In the genomic region with DNA sequence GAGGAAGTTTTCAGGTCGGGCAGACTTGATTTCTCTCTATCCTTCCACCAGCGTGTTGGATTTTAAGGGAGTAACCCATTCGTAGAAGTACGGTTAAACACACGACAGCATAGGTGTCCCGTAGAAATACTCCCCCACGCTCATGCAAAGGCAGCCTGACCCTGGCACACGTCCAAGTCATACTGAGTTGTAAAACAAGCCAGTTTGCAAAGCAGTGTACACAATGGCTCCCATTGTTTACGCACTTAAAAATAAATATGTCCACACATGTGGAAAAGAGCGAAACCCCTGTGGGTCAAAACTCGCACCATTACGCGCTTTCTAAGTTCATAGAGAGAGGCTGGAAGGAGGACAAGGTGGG, we compare ENCODE assay signal across 10 mouse cellular contexts. TPM values are rescaled to one million over a fixed set of nuclear protein-coding genes. Genes with fewer than 3 reads are reported as not detected.
DNase-seq lines count a peak whose midpoint lies in the region; ATAC-seq and TF ChIP-seq lines count a peak whose summit lies in the region.
"Had no signal": no experiment of that assay in that cellular context is flagged by ENCODE, and none has a peak within 500 bp of the region (broad histone marks: within the 10 kb centered on the region; RNA-seq: fewer than 3 reads in every experiment).

No protein-coding gene starts in this region.

- no peak for TF ChIP-seq CTCF in heart, adult 2 months (IDR thresholded peaks at IDR 0.05)
- no peak for TF ChIP-seq CTCF in liver, adult 2 months (IDR thresholded peaks at IDR 0.05; ENCODE audit: low read depth, low read length)
- no peak for TF ChIP-seq CTCF in stomach, postnatal 0 days (IDR thresholded peaks at IDR 0.05; ENCODE audit: low read depth)

- H3K27ac ChIP-seq in heart, adult 2 months = peak overlapping the region; percentile 26; the same call in 1 of the 2 replicates
- peak overlapping the region; percentile 61 for H3K27ac ChIP-seq in liver, adult 2 months (replicated peaks; ENCODE audit: insufficient read depth, low read depth, low read length)
- H3K27ac ChIP-seq in stomach, postnatal 0 days (replicated peaks) = peak overlapping the region; percentile 67; the same call in 1 of the 2 replicates

- WGBS in heart, adult 2 months = 40% methylated on average over 13 of the region's 13 CpGs
- 22% methylated on average over 13 of the region's 13 CpGs for WGBS in liver, adult 2 months
- WGBS in stomach, postnatal 0 days = 22% methylated on average over 13 of the region's 13 CpGs

- H3K36me3 ChIP-seq in heart, adult 2 months (ENCODE audit: control insufficient read depth, insufficient read depth, low read length) = no peaks in the 10 kb centered on the region
- no peaks in the 10 kb centered on the region for H3K36me3 ChIP-seq in liver, adult 2 months (ENCODE audit: control insufficient read depth, insufficient read depth, low read length)
- no peaks in the 10 kb centered on the region for H3K36me3 ChIP-seq in stomach, postnatal 0 days (ENCODE audit: control insufficient read depth, insufficient read depth, low read length)

- H3K9ac ChIP-seq in heart, adult 2 months (ENCODE audit: low read depth, low read length) = peak overlapping the region; percentile 7; the same call in 1 of the 2 replicates
- peak overlapping the region; percentile 19; the same call in 1 of the 2 replicates for H3K9ac ChIP-seq in liver, adult 2 months (ENCODE audit: low read depth, low read length)
- 0 out of 2 replicates have a peak overlapping the region, but pooled peaks have one; percentile 18 for H3K9ac ChIP-seq in stomach, postnatal 0 days (ENCODE audit: low read length)

- no peaks in the 10 kb centered on the region for H3K79me2 ChIP-seq in heart, adult 2 months (replicated peaks; ENCODE audit: control insufficient read depth, insufficient read depth, low read length)
- no peaks in the 10 kb centered on the region for H3K79me2 ChIP-seq in liver, adult 2 months (ENCODE audit: control insufficient read depth, insufficient read depth, low read length)

- peak; percentile 82; the same call in 1 of the 2 replicates for ATAC-seq in stomach, postnatal 0 days (ENCODE audit: low FRiP score, low TSS enrichment)

- no peak for TF ChIP-seq EP300 in heart, adult 2 months (IDR thresholded peaks at IDR 0.05; ENCODE audit: insufficient read depth, low read depth, low read length)
- TF ChIP-seq EP300 in stomach, postnatal 0 days (optimal IDR thresholded peaks at IDR 0.05) = no peak

- TF ChIP-seq POLR2A in heart, adult 2 months (IDR thresholded peaks at IDR 0.05; ENCODE audit: insufficient read depth, low read depth, low read length) = no peak
- no peak for TF ChIP-seq POLR2A in liver, adult 2 months (IDR thresholded peaks at IDR 0.05; ENCODE audit: extremely low read depth, insufficient read depth, low read length)

- H3K27me3 ChIP-seq in heart, adult 2 months (ENCODE audit: control insufficient read depth, insufficient read depth, low read length) = no peaks in the 10 kb centered on the region
- no peaks in the 10 kb centered on the region for H3K27me3 ChIP-seq in liver, adult 2 months (ENCODE audit: control insufficient read depth, insufficient read depth, low read length)
- H3K27me3 ChIP-seq in stomach, postnatal 0 days (ENCODE audit: control insufficient read depth, insufficient read depth, low read length) = no peaks in the 10 kb centered on the region

- H3K4me3 ChIP-seq in heart, adult 2 months = peak overlapping the region; percentile 26
- H3K4me3 ChIP-seq in liver, adult 2 months (ENCODE audit: insufficient read depth, low read depth, low read length) = no peak overlapping the region
- H3K4me3 ChIP-seq in stomach, postnatal 0 days (ENCODE audit: low read depth, low read length) = no peak overlapping the region

- no peak for DNase-seq in heart, adult 2 months
- DNase-seq in heart, postnatal 36 days = no peak
- peak; percentile 68 for DNase-seq in testis, postnatal 10 days (ENCODE audit: low spot score)
- DNase-seq in testis, postnatal 14 days (ENCODE audit: low spot score) = no peak
- DNase-seq in liver, adult 2 months (ENCODE audit: extremely low read depth, low read depth, low spot score) = peak; percentile 71
- DNase-seq in stomach, postnatal 0 days (ENCODE audit: low spot score) = peak; percentile 86
- no peak for DNase-seq in adrenal gland, postnatal 14 days
- no peak for DNase-seq in right cerebral cortex, postnatal 10 days (ENCODE audit: low spot score in 2 of 2)
- DNase-seq: B cell, adult 2 months had no signal

- H3K4me1 ChIP-seq in heart, adult 2 months (ENCODE audit: control insufficient read depth, insufficient read depth, low read length) = no peaks in the 10 kb centered on the region; the same call in 1 of the 2 replicates
- H3K4me1 ChIP-seq in liver, adult 2 months (ENCODE audit: control insufficient read depth, insufficient read depth, low read length) = peaks cover 2% of the 10 kb centered on the region; the same call in 1 of the 2 replicates
- peaks cover 4% of the 10 kb centered on the region; the same call in 1 of the 2 replicates for H3K4me1 ChIP-seq in stomach, postnatal 0 days (replicated peaks; ENCODE audit: control insufficient read depth, insufficient read depth)

- intact Hi-C loops in heart, adult 2 months (cut with DNase I) = no loop called here
- intact Hi-C loops in heart, postnatal 36 days (cut with DNase I) = no loop called here

- no peaks in the 10 kb centered on the region for H3K9me3 ChIP-seq in stomach, postnatal 0 days (ENCODE audit: control insufficient read depth, low read length)

- peak overlapping the region; percentile 51 for H3K4me2 ChIP-seq in stomach, postnatal 0 days (replicated peaks; ENCODE audit: low read depth)

RNA-seq across cellular contexts. Expression of a gene that starts 24.3 kb away (rescaled TPM):
- total RNA-seq in heart, adult 2 months (2021) = 100 to 1,000 TPM; 234 to 265 TPM
- 148 and 201 TPM in 2 replicates for polyA plus RNA-seq in heart, adult 2 months (2012; rRNA removed)
- 100 to 1,000 TPM; 247 to 253 TPM for total RNA-seq in heart, postnatal 36 days (2021)
- total RNA-seq in liver, adult 2 months (2014; rRNA removed) = 281 and 324 TPM in 2 replicates
- 148 and 191 TPM in 2 replicates for polyA plus RNA-seq in liver, adult 2 months (2012; rRNA removed)
- 253 and 262 TPM in 2 replicates for polyA plus RNA-seq in stomach, postnatal 0 days (2015; fragmentation: Nextera tagmentation; extraction: Ambion mirVana)
- 251 and 259 TPM in 2 replicates for total RNA-seq in adrenal gland, postnatal 14 days (2021)

RNA-seq across cellular contexts. Expression of a gene that starts 24.4 kb away (rescaled TPM):
- under 1 TPM; 0.14 to 0.18 TPM for total RNA-seq in heart, adult 2 months (2021)
- 0.09 and 0.12 TPM in 2 replicates for polyA plus RNA-seq in heart, adult 2 months (2012; rRNA removed)
- total RNA-seq in heart, postnatal 36 days (2021) = under 1 TPM in 1 of 2 experiments, not detected in 1; 0.25 TPM
- 0.07 and 0.09 TPM in 2 replicates for total RNA-seq in liver, adult 2 months (2014; rRNA removed)
- 0.05 and 0.15 TPM in 2 replicates for polyA plus RNA-seq in liver, adult 2 months (2012; rRNA removed)
- polyA plus RNA-seq in stomach, postnatal 0 days (2015; fragmentation: Nextera tagmentation; extraction: Ambion mirVana) = 0.22 and 0.23 TPM in 2 replicates
- 0.15 and 0.60 TPM in 2 replicates for total RNA-seq in adrenal gland, postnatal 14 days (2021)
- total RNA-seq: granulocyte monocyte progenitor cell, adult 5-6 weeks had no signal

RNA-seq across cellular contexts. Expression of a gene that starts 36.2 kb away (rescaled TPM):
- 10 to 100 TPM; 22.1 to 44.1 TPM for total RNA-seq in heart, adult 2 months (2021)
- polyA plus RNA-seq in heart, adult 2 months (2012; rRNA removed) = 21.3 and 22.5 TPM in 2 replicates
- 10 to 100 TPM; 13.7 to 19.6 TPM for total RNA-seq in heart, postnatal 36 days (2021)
- total RNA-seq in liver, adult 2 months (2014; rRNA removed) = 589 and 661 TPM in 2 replicates
- polyA plus RNA-seq in liver, adult 2 months (2012; rRNA removed) = 259 and 295 TPM in 2 replicates
- 30.6 and 32.1 TPM in 2 replicates for polyA plus RNA-seq in stomach, postnatal 0 days (2015; fragmentation: Nextera tagmentation; extraction: Ambion mirVana)
- total RNA-seq in adrenal gland, postnatal 14 days (2021) = 56.6 and 115 TPM in 2 replicates

Comparison
In these comparisons a context has a peak if more than half of its experiments do, and no peak if none do; other contexts are left out.
1. DNase-seq: peak in testis, postnatal 10 days (single experiment), liver, adult 2 months (single experiment) and stomach, postnatal 0 days (single experiment); none in heart, adult 2 months (0 of 2), heart, postnatal 36 days (0 of 2), testis, postnatal 14 days (single experiment), adrenal gland, postnatal 14 days (single experiment) and right cerebral cortex, postnatal 10 days (0 of 2).
2. Peak in every context shown above with its lines, with median percentiles within 50 percentile points of each other: H3K27ac ChIP-seq and H3K9ac ChIP-seq.